Mouse (Mus musculus) adrenal gland, postnatal 25 days (tissue): ENCODE measurements around the gene Fbln2. TPM values are rescaled to one million over a fixed set of nuclear protein-coding genes. Genes with fewer than 3 reads are reported as not detected.

ENCODE experiments used
- DNase-seq: peaks from one replicate; pipeline ENCODE4 v3.0.0; 2021; ENCODE audit warnings: mixed read lengths
- total RNA-seq: library from RNA; stranded (reverse); gene quantifications from 2 replicates; pipeline ENCODE4 v1.2.3, GENCODE M21; 2021

Fbln2 gene
- total RNA-seq, 1 experiment from 2014 or later: 10.1 TPM

DNA sequence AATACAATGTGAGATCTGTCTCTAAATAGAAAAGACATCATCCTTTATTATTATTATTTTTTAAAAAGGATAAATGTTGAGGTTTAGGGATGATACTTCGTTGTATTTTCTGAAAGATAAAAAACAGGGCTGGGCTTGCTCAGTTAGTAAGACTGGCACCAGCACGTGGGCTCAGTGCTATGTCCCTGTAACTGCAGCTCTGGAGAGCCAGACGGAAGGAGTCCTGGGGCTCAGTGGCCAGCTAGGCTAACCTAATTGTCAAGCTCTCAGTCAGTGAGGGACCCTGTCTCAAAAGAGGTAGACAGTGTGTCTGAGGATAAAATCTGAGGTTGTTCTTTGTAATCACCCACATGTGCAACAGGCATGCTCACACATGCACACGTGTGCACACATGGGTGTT, 19.3 kb downstream of the Fbln2 start:
- no peak for DNase-seq

DNA sequence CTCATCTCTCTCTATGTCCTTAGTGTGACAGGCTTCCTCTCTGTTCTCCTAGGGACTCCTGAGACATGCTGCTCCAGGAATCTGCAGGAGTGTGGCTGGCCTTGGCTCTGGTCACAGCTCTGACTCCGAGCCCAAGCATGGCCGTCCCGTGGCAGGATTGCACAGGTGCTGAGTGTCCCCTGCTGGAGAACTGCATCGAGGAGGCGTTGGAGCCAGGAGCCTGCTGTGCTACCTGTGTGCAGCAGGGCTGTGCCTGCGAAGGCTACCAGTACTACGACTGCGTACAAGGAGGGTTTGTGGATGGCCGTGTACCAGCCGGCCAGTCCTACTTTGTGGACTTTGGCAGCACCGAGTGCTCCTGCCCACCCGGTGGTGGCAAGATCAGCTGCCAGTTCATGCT, 20.8 kb downstream of the Fbln2 start:
- no peak for DNase-seq

DNA sequence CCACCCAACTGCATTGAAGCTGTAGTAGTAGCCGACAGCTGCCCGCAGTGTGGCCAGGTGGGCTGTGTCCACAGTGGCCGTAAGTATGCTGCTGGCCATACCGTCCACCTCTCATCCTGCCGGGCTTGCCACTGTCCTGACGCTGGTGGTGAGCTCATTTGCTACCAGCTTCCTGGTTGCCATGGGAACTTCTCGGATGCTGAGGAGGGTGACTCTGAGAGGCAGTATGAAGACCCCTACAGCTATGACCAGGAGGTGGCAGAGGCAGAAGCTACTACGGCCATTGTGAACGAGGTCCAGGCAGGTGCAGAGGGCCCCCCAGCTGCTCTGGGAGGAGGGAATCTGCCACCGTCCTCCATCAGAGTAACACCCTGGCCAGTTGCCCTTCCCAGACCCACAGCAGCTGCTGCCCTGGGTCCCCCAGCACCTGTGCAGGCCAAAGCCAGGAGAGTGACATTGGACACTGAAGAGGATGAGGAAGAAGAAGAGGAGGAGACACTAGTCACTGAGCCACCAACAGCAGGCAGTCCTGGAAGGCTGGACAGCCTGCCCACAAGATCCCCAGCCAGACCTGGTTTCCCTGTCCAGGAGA, 21.3 kb downstream of the Fbln2 start:
- DNase-seq: no peak

DNA sequence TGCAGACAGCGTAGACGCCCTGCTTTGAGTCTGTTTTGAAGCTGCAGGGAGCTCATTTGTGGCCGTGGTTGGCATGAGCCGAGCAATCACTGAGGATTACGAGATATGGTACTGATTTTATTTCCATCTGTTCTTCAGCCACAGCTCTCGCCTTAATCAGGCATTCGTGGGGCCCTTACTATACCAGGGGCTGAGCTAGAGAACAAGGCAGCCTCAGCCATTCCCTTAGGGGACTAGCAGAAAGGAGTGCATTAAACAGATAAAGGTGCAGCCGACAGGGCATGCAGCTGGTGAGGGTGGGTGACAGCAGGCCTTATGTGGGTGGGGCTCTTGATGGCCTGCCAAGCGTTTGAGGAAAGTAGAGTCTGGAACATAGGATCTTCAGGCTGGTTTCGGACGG, 23.8 kb downstream of the Fbln2 start:
- no peak for DNase-seq

DNA sequence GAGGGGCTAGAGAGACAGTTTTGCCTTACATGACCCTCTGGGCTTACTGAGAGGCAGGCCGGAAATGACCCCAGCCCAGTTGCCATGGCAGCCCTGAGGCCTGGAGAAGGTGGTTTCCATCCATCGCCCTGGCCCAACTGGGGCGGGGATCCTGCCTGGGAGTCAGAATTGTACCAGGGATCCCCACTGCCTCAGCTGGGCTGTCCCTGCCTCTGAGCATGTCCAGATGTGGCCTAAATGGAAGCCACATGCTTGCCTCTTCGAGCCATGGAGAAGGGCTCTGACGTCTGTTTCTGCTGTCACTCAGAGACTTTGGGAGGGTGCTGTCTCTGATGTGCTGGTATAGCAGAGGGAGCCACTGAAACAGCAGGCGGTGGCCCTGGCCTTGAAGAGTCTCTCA, 24.2 kb downstream of the Fbln2 start:
- DNase-seq: no peak

DNA sequence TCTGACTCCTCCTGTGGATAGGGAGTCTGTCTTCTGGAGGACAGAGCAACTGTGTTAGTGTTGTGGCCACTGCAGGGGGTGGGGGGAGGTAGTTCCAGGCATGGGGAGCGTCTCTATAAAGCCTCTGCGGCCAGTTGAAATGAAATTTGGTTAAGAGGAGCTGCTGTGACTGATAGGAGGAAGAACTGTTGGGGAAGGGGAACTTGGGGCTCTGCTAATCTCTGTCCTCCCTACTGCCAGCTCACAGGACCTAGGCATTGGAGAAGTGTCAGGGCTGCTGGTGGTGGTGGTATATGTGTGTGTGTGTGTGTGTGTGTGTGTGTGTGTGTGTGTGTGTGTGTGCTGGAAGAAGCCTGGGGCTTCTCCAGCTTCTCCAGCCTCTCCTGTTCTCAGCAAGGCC, 25.0 kb downstream of the Fbln2 start:
- DNase-seq: no peak

DNA sequence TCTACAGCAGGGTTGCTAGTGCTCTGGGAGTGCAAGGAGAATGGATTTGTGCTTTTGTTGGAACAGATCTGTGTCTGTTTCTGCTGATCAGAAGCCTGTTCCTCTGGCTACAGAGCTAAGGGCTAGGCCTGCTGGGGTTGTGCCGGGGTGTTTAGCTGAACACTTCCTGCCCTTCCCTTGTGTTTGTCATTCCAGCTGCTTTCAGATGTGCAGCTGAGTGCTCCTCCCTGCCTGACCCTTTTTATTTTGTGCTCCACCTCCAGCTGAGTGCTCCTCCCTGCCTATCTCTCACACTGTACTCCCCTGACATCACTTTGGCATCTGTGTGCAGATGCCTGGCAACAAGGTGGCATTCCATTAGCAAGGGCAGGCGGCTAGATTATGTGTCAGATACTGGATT, 28.3 kb downstream of the Fbln2 start:
- no peak for DNase-seq

DNA sequence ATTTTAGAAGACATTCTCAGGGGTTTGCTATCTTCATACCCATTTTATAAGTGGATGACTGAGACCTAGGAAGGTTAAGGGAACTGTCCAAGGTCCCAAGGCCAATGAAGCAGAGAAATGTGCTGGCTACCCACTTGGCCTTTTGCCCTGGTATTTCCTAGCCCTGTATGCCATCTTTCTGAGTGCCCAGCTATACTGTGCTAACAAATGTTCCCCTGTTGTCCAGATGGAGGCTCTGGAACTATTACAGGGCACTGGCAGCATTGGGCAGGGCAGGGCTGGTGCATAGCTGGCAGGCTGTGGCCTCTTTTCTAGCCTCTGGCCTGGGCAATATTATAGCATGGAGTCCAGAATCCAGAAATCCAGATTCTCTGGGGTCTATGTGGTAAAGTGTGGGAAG, 28.7 kb downstream of the Fbln2 start:
- DNase-seq: no peak

DNA sequence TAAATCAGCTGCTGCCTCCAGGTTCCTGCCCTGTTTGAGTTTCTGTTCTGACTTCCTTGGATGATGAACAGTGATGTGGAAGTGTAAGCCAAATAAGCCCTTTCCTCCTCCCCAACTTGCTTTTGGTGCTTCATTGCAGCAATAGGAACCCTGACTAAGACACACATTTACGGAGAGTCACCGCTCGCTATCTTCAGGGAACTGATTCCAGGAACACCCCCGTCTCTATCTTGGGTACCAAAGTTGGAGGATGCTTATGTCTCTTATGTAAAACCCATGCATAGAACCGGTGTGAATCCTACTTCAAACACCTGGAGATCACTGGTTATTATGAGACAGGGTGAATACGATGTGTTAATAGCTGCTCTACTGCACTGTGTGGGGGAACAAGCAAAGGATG, 31.1 kb downstream of the Fbln2 start:
- DNase-seq: no peak

DNA sequence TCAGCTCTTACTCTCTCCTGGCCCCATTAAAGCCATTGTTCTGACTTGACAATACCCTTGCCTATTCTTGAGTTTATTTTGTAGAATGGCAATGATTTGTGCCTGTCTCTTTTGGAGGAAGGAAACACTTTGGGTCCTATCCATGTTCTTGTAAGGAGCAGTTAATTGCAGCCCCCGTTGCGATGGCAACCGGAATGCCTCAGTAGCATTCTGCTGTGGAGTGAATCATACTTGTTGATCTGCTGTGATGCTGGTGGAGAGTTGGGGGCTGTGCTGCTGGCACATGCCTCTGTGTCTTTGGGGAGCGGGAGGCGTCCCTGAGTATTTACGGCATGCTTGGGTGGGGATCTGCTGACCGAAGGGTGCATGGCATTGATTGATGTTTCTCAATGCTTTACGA, 32.1 kb downstream of the Fbln2 start:
- no peak for DNase-seq

DNA sequence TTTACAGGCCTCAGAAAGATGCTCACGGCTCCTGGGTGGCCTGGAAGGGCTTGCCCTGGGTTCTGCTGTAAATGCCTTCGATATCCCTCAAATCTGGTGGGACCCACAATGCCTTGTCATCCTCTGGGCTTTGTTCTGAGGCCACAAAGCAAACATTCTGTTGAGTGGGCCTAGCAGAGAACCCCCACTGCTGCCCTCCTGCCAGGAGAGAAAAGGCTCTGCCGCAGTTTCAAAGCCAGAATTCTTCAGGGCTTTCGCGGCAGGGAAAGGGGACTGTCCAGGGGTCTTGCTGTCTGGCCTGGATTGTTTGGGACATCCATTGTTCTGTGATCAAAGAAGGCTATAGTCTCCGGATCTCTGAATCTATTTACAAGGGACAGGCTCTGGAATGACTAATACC, 33.1 kb downstream of the Fbln2 start:
- DNase-seq: no peak

DNA sequence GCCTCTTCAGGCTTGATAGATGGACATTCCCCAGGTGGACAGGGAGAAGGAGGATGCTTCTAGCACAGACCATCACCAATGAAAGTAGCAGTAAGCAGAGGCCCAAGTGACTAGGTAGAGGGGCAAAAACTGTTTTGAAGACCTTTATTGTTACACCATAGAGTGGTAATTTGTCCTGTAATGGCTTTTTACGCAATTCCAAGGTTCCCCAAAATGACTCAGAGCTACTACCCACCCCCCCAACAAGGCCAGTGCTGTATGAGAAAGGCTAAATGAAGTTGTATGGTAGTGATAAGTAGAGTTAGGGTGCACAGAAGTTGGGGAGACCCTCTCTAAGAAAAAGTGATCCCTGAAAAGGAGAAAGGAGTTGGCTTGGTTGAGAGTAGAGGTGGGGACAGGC, 35.1 kb downstream of the Fbln2 start:
- no peak for DNase-seq

DNA sequence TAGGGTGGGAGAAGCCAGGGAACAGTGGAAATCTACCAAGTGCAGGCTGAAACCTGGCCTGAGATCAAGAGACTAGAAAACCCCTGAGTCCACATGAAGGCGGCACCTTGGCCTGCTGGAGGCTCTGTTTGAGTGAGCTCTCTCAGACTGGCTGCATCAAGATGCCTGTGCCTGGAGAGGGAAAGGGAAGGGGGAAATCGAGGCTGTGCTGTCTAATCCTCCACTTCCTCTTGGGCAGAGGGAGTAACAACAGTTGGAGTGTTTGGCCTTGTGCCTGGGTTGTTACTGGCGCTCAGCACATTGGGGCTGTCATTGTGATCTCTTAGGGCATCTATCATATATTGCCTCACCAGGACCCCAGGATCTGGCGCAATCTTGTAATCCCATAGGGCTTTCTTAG, 36.4 kb downstream of the Fbln2 start:
- DNase-seq: no peak

DNA sequence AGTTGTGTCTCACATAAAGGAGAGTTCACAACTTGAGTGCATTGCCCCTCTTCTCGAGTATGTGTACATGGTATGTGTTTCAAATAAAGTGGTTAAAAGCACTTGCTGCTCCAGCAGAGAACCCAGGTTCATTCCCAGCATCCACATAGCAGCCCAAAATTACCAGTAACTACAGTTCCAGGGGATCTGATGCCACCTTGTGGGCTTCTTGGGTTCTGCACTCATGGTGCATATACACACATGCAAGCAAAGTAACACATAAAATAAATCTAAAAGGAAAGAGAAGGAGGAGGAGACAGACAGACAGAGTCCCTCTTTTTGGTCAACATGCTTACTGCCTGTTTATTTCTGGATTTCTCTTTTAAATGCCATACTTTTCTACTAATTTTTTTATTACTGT, 37.5 kb downstream of the Fbln2 start:
- no peak for DNase-seq

DNA sequence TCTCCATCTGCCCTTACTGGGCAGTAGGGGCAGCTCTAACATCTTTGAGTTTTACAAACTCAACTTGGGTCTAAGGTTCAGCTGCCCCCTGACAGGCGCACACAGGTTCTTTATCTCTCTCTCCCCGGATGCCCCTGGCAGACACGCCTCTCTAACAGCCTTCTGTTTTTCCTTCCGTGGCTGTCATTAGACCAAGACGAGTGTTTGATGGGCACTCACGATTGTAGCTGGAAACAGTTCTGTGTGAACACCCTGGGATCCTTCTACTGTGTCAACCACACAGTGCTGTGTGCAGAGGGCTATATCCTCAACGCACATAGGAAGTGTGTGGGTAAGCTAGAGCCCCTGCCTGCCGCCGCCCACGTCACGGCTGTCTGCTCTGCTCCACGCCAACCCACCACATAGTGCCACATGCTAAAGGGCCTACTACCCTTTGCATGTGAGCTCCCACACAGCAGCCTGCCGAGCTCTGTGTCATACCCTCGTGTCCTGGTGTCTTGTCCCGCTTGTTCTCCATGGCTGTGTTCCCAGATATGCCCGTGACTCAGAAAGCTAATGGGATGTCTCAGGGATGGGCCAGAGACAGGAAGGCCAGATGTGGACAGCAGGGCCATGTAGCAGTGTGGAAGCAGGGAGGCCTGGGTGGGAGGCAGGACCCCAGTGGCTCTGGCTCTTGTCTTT, 47.3 kb downstream of the Fbln2 start:
- DNase-seq: peak; percentile 66

DNA sequence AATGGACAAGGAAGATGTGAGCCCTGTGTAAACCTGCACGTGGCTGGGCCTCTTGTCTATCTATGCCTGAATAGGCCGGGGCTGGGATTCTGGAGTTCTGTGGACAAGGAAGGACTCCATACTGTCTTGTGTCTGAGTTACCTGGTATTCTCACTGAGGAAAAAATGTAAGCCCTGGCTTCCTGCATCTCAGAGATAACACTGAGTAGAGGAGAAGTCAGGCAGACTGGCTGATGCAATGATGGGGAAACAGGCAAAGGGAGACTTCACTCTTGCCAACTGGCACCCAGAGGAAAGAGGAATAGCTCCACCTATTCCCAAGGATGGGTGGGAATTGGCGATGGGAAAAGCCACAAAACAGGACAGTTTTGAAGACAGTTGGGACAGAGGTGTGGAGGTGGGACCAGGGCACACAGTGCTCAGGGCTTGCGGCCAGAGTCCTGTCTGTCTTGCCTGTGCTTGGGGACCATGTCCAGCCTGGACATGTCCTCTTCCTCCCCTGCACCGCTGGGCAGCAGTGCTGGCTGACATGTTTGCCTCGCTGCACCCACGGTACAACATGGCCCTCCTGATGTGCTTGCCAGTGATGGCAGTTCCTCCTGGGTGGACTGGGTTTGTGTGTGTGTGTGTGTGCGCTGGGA, 48.2 kb downstream of the Fbln2 start:
- no peak for DNase-seq

DNA sequence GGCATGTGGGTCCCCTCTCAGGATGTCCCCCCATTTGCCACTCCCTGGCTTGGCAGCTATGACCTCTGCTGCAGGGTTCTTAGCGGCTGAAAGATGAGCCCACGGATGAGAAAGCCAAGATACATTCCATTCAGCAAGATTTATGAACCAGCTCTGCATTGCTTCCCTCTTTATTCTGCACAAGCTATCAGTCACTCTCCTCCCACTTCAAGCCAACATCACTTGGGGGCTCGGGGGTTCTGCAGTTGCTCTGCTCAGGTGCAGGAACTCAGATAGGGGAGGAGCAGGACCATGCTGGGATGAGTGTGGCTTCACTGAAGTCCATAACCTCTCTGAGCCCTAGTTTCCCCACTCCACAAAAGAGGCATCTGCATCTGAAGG, 48.7 kb downstream of the Fbln2 start:
- DNase-seq: no peak

DNA sequence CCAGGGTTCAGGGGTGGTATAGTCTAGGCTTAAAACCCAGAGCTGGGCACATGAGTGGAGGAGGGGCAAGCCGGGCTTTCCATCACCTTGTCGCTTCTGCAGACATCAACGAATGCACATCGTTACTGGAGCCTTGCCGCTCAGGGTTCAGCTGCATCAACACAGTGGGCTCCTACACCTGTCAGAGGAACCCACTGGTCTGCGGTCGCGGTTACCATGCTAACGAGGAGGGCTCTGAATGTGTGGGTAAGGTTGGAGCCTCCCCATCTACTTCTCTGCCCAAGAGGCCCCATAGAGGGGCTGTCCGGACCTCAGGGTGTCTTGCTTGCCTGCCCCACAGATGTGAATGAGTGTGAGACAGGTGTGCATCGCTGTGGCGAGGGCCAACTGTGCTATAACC, 53.4 kb downstream of the Fbln2 start:
- no peak for DNase-seq

DNA sequence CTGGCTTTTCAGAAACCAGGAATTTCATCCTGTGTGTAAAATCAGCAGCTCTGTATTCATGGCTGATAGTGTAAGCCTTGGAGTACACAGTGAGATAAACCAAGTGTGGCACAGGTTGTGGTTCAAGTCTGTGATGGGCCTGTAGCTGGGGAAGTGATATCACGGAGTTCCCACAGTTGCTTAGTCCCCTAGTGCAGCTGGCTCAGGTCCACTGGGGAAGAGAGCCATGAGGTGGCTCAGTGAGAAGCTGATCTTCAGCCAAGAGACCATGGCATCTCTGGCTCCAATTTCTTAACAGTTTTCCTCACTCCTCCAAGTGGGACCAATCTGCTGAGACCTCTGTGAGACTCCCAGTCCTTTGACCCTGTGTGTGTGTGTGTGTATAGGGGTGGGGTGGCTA, 54.4 kb downstream of the Fbln2 start:
- no peak for DNase-seq

DNA sequence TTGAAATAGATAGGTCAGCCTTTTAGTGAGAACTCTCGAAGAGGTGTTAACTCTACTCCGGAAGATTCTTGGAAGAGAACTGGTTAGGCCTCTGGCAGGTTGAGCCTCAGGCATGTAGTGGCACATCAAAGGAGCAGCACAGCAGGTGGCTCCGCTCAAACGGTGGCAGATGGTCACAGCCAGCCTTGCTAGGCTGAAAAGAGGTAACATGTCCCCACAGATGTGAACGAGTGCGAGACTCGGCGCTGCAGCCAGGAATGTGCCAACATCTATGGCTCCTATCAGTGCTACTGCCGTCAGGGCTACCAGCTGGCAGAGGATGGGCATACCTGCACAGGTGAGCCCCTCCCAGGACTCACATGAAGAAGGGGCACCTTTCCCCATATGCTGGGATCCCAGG, 56.1 kb downstream of the Fbln2 start:
- DNase-seq: no peak

DNA sequence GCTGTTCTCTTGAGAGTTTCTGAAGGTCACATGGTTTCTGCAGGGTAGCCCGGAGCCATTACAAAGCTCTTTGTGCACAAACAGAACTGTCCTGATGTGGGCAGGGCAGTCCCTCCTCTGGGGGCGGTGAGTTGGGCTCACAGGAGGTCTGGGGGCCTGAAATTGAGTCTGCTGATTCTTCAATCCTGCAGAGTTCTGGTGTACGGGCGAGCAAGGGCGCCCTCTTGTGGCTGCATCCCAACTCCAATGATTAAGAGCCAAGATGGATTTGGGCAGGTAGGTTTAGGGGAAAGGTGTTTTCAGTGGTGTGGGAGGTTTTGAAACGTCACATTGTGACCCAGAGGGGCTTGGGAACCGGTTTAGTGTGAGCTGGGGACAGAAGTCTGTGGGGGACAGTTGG, 65.3 kb downstream of the Fbln2 start:
- peak; percentile 65 for DNase-seq

DNA sequence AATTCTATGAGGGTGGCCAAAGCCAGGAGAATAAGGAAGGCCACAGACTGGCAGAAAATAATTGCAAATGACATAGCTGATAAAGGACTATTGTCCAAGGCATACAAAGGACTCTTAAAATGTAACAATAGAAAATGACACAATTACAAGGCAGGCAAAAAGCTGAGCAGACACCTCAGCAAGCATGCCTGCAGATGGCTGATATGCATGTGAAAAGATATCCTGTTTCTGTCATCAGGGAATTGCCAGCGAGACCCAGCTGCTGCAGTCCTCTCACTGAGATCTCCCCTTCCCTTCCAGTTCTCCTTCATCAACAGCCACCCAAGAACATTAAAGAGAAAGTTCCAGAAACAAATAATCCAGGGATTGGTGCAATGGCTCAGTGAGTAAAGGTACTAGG, 66.0 kb downstream of the Fbln2 start:
- DNase-seq: no peak

DNA sequence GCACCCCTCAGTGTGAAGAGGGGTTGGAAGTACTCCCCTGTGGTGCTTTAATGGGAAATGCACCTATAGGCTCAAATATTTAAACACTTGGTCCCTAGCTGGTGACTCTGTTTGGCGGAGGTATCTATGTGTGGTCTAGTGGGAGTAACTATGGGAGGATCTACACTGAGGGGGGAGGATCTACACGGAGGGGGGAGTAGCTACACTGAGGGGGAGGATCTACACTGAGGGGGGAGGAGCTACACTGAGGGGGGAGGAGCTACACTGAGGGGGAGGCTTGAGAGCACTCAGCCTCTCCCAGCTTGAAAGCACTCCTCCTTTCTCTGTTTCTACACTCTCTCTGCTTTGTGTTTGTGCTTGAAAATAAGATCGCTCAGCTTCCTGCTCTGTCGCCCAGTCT, 67.2 kb downstream of the Fbln2 start:
- DNase-seq: no peak

DNA sequence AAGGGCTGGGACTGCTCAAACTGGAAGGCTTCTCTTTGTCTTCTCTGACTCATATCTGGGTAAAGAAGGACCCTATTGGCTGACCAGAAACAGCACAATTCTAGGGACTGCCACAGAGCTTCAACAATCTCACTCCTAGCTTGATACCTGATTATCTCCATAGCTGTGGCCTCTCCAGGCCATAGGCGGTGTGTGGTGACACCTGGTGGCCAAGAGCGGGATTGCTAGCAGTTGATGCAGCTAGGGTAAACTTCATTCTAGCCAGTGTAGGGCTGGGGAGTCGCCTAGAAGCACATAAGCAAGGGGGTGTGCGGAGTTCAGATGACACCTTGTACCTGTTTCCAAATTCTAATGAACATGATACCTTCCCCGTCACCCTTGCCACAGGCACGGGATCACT, 69.0 kb downstream of the Fbln2 start:
- DNase-seq: peak; percentile 92
